Mouse (Mus musculus): Measurements from ENCODE around the gene Nrg3. TPM values are rescaled to one million over a fixed set of nuclear protein-coding genes. Genes with fewer than 3 reads are reported as not detected.
"Not testable (repeated sequence)": the region's sequence is repeated elsewhere in the genome, so short reads cannot be mapped to it uniquely, and the experiment has no call there.

The Nrg3 gene
- total RNA-seq, 2 experiments from 2014 or later = not detected

DNA sequence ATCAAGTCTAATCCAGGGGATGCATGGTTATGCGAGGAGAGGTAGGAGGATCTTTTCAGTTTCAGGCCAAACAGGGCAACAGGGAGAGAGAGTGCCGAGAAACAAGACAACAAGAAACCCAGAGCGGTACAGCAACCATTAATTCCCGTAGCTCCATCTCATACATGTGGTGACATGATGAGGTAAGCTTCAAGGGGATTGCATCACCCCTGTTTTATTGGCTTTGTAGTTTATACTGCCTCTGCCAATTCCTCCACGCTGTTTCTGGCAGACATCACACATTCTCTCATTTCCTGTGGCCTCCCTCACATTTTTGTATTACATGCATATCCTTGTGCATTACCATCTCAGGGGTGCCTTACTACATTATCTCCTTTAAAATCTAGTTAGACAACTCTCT lies 280.9 kb downstream of the Nrg3 start:
- peak; percentile 6 for DNase-seq

DNA sequence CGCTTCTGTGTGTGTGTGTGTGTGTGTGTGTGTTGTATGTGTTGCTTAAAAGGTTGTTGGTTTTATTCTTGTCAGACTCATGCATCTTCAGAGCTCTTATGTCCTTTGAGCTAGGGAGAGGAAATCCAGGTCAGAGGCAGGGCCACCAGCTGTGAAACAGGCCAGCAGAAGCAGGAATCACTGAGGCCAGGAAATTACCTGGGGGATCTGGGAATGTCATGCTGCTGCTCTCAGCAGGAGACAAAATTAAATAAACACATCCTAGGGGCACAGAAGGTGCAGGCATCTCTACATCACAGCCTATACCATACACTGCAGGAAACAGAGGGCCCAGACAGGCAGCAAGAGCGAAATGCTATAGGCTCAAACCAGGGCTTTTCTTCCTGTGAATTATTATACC lies 299.2 kb downstream of the Nrg3 start:
- no peak for DNase-seq

DNA sequence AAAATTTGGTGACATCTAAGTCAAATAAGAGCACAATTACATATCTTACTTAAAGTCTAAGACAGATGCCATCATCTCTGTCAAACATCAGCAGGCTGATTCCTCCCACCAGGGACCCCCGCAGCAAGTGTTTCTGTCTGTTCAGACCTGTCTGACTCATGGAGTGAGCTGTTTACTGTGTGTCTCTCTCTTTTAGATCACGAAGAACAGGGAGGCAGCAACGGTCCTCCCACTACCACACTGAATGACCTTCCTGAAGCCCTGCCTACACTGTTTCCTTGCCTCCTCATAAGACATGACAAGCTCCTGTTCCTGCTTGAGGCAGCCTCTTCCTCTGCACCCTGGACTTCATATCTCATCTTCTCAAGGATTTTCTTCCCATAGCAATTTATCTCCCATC lies 312.7 kb downstream of the Nrg3 start:
- no peak for DNase-seq

DNA sequence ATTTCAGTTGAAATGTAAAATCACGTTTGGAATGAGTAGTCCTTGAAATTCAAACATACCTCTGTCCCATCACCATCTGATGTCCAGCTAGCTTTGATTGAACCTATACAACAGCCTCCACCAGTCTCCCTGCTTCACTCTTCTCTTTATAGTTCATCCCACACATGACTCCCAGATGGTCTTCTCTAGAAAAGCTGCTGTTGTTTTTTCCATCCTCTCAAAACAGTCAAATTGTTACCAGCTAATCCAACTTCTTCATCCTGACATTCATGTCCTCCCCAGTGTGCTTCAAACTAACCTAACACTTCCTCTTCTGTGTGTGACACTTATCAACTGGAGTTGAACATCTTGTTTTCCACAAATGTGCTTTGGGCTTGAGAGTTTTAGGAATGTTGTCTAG lies 317.4 kb downstream of the Nrg3 start:
- DNase-seq = no peak

DNA sequence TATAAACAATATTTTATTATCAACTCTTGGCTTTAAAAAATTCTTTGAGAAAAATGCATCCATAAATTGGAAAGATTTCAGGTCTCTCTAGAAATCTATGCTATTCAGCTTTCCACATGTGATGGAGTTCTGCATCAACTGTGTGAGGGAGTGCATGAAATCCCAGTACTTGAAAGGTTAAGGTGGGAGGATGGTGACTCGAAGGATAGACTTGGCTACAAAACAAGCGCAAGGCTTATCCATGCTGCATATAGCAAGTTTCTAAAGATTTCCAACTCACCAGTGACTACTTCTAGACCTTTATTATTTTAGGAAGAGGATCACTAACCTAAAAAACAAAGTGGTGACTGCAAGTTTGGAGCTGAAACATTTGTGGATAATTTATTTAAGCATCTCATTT lies 343.1 kb downstream of the Nrg3 start:
- DNase-seq = no peak

DNA sequence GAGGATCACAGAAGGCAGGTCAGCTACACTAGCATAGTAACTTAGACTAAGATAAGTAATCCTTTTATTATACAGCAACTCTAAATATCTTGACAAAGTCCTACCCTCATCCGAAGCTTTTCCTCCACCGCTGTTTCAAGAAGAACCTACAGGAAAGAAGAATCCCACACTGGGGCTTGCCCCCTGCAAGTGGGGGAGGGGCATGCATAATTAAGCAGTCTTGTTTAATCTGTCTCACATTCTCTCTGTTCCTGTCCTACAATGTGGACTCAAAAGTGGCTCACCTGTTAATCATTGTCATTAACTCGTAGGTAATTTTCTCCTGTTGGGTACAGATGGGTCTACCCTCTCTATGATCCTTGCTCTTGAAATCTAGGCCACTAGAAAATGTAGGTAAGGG lies 354.9 kb downstream of the Nrg3 start:
- no peak for DNase-seq

DNA sequence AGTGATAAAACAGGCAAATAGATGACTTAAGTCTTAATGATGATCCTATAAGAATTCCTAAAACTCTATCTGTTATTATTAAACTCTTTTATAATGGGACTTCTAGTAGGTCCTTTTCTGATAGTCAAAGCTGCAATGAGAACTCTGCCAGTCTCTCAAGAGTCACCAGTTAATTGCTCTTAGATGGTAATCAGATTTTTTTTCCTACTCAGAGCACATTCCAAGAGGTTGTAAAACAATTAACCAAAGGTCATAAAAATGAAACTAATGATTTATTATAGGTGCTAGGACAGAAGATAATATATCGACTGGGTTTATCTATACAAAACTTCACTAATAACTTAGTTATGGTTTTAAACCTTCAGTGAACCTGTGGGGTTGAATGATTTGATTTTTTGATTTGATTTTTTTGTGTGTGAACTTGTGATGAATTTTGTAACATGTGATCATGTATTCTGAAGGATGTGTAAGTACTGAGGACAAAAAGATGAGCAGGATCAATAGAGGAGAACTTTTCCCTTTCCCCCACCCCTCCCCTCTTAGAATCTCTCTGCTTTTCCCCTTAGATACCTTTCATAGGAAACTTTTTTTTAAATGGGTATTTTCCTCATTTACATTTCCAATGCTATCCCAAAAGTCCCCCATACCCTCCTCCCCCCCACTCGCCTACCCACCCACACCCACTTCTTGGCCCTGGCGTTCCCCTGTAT lies 356.2 kb downstream of the Nrg3 start:
- DNase-seq = not testable (repeated sequence)

DNA sequence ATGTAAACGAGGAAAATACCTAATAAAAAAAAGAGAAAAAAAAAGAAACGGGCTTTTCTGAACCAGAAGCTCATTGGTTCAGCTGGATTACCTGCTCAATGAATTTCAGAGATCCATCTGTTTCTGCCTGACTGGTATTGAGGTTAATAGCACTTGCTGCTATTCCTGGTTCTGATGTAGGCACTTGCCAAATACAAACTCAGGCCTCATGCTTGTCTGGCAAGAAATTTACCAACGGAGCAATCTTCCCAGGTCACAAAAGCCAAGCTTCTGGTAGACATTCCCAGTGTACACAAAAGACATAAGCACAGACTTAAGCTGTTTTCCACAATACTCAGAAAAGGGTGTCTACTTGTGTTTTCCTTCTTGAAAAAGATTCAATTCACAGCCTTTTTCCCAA lies 363.3 kb downstream of the Nrg3 start:
- no peak for DNase-seq

DNA sequence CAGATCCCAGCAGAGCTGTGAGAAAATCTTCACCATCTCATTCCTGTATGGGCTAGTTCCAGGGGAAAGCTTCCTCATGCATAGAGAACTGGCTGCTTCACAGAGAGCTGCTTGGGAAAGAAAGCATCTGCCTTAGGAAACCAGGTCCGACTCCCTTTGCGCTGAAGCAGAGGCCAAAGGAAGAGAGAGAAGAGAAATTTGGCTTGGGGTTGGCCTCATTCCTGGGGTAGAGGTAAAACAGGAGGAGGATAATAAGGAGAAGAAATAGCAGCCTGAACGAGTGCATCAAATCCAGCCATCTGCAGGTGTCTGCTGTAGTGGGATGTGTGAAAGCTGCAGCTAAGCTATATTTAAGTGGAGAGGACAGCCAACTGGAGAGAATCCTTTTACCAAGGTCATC lies 366.1 kb downstream of the Nrg3 start:
- no peak for DNase-seq

DNA sequence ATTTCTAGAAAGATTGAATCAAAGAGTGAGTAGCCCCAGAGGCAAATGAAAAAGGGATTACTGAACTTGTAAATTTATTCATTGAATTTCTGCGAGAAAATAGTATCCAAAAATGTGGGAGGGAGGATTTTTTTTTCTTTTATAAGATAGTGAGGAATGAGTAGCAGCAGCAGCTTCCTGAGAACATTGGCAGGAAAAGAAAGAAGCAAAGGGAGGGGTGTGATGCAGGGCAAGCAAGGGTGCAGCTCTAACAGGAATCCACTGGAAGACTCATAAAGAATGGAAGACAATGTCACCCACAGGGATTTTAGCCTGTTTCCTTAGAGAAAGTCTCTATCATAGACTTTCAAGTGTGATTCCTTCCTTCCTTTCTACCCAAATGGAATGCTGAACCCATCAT lies 377.7 kb downstream of the Nrg3 start:
- DNase-seq = no peak

DNA sequence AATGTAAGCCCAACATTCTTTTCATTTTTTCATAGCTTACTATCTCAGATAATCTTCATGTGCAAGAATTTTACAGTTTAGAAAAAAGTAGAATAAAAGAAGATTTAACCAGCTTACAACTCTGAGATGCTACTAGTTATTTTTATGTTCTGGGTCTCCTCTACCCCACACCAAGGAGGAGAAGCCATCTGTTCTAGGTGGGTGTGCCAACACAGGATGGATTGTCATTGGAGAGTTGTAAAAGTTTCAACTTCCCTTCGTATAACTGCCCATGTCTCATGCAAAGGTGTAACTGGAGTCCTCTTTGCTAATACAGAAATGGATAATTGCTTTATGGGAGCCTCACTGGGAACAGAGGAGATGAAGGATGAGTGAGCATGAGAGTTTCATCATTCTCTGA lies 393.4 kb downstream of the Nrg3 start:
- DNase-seq = no peak

DNA sequence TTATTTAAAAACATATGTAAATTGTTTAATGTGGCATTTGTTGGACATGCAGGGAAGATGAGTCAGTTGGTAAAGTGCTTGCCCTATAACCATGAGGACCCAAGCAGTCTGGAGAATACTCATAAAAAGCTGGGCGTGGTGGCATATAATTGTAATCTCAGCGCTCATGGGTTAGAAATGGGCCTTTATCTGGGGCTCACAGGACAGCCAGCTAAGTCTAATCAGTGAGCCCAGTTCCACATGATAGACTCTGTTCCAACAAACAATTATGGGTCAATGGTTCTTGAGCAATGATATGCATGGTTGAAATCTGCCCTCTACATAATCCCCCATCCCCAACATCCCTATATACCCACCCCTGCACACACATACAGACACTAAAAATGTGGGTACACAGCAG lies 421.3 kb downstream of the Nrg3 start:
- DNase-seq = no peak

DNA sequence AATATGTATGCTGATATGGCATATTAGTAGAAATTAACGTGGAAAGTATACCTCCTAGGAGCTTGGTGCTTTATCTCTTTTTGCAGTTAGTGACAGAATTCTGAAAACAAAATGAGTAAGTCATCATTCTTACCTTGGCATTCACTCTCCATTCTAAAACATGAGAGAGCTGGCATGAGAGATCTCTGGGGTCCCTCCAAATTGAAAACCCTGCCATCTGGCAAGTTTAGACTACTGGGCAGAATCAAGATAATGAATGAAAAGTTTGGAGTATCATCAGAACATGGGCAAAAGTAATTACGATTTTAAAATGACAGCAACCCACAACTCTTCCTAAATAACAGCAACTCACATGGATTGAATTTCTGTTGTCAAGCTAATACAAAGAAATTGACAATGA lies 423.9 kb downstream of the Nrg3 start:
- DNase-seq = no peak

DNA sequence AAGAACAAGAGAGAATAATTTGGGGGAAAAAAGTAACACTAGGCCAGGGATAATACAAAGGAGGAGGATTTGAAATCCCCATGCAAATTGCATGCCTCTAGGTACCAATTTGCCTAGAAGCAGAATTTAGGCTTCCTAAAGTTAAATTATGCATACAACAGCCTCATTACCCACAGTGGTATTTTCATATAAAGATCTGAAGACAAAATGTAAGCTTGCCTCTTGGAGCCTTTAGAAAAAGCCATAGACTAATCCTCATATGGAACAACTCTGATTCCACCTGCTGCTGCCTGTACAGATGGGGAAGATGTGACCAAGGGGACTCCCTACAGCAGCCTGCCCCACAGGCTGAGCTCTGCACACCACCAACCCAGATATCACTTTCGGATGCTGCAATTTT lies 428.6 kb downstream of the Nrg3 start:
- no peak for DNase-seq

DNA sequence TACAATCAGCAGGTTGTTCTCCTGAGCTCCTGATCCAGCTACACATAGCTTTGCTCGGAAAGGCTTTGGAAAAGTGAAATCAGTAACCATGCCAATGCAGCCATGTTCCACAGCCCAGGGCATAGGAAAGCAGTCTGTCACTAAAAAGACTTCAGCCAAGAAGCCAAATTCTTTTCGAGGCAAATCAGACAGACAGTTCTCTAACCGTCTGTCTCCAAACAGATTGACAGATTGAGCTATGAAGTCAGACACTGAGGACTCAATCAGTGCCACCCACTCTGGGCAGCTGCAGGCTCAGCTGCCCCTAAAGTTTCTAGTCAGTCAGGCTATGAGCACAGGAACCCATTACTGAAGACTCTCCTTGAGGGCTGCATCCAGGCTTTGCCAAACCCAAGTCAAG lies 429.1 kb downstream of the Nrg3 start:
- DNase-seq = no peak

DNA sequence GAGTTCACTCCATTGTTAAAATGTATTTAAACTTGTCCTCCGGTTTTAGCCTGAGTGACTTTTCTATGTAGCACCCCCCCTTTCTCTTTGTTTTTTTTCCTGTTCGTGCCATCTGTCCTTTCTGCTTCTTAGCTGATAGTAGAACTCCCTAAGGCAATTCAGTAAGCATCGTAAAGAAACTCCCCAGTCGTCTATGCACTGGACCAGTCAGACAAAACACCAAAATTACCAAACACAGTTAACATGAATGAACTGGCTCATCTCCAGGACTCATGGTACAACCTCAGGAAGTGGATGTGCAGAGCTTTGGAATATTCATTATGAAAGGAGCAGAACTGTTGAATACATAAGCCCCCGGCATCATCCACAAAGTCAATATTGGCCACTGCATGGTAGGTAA lies 429.5 kb downstream of the Nrg3 start:
- no peak for DNase-seq

DNA sequence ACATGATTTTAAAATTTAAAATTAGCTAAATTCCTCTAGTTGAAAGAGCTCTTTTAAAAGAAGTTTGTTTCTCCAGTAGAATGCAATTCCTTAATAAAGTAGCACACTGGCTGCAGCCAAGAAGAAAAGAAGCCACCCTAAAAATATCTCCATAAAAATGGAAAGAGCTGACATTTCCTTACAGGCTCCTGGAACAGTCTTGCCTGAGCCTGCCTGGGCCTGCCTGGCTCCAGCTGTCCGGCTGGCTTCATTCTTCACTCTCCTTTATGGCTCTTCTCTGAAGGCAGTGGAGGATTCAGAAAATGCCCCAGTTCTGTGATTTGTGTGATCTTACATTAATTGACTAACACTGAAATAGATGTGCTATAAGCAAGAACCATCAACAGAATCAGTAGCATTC lies 433.8 kb downstream of the Nrg3 start:
- no peak for DNase-seq

DNA sequence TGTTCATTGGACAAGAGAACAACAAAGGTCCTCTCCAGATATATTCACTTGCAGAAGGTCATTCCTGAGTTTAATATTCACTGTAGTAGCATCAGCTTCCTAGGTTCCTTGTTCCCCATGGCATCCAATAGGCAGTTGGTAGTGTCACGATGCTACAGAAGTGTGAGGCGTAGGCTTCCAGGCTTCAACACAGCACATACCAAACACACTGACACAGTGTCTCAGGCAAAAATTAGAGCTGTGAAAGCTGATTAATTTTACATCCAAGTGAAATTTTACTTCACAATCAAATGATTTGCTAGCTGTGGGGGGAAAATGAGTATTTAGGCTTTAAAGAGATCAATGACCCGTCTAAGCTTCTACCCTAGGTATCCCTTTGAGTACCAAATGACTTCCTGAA lies 438.4 kb downstream of the Nrg3 start:
- no peak for DNase-seq

DNA sequence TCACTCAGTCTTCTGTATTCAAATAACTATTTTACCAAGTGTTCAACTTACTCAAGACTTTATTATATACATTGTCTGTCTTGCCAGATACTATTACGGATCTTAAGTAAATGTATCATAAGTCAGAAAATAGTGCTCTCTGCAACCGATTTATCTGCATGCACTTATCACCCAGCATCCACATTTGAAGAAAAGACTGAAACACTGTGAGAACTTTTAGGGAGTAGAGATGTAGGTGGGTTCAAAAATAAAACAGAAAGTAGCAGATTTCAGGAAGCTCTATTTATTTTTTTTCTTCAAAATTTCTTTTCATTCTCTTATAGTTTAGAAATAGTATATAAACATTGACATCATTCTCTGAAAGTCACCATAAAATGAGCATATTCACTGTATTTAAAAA lies 449.8 kb downstream of the Nrg3 start:
- no peak for DNase-seq

DNA sequence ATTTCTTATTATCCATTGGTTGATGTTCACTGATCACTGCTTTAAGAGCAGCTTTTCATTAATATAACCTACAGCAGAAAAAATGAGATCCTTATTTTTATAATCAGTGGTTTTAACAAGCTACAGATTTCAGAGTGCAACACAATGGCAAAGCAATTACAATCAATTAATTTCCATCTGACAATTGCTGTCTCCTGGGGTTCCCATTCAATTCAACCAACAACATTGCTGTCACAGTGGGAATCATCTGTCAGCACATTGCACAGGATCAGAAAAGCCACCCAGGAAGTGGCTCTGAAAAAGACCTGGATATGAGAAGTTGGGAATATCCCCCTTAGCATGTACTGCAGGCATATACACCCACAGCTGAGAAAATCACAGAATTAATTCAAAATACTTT lies 458.8 kb downstream of the Nrg3 start:
- no peak for DNase-seq

DNA sequence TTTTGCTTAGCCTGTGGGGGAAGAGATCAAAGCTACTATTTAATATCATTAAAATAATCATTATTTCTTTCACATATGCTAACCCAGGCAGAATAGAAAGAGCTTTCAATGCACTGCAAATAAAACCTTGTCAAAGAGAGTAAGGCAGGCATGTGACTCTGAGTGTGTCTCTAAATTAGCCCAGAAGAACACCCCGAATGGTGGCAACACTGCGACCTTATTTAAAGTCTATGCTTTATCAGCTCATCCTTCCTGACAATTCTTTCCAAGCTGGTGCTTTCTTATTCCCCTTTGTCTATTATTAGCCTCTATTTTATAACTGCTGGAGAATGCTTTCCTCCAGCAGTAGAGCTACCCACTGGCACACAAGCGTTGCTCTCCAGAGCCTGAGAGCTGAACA lies 475.0 kb downstream of the Nrg3 start:
- no peak for DNase-seq

DNA sequence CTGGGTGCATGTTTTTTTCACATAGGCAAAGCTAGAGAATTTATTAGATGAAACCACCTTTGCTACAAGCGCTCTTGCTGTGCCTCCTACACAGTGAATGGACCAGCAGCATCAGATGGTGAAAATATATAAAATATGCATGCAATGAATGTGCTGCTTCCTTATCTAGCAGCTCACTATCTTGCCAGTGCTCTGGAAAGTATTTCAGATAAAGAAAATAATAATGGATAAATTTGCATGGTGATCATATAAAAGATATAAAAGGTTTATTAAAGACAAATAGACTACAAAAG lies 480.4 kb downstream of the Nrg3 start:
- no peak for DNase-seq

DNA sequence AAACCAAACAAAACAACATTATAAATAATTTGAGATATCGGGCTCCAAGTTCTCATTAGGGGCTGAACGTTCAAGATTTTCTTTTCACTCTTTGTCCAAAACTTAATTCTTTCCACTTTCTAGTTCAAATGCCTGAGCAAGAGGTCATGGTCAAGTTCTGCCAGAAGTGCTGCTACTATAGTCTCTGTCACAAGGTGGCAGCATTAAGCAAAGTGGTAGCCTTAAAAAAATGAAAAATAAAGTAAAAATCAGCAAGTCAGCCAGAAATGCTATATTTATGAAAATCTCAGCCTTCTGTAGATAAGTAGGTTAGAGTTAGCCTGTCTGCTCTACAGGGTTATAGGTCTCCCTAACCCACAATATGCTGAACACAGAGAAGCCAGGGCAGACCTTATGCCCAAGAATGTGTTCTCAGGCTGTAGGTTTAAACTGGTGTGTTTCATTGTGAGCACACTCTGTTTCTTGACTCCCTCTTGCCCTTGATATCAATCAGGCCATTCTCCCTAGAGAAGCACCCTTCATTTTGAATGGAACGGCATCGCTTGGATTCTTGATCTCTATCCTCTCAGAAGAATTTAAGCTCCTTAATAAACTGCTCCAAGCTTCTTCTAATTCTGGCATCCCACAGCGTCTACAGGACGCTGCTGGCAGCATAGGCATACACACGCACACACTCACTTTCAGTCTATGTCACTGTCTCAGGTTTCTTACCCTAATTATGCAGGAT lies 480.9 kb downstream of the Nrg3 start:
- DNase-seq = no peak

DNA sequence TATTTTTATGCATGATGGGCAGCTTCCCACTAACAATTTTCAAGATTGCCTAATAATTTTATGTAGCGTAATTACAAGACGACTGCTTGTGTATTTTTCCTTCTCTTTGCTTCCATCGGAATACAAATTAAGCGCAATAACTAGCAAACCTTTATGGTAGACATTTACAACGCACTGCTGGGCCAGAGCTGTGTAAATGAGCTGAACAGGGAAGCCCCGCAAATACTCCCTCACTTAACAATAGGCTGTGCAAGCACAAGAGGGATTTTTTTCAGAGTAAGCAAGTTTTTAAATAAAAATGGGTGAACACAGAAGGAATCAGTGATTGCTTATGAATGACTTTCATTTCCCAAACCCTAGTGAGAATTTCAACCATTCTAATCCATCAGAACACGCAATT lies 513.5 kb downstream of the Nrg3 start:
- no peak for DNase-seq

DNA sequence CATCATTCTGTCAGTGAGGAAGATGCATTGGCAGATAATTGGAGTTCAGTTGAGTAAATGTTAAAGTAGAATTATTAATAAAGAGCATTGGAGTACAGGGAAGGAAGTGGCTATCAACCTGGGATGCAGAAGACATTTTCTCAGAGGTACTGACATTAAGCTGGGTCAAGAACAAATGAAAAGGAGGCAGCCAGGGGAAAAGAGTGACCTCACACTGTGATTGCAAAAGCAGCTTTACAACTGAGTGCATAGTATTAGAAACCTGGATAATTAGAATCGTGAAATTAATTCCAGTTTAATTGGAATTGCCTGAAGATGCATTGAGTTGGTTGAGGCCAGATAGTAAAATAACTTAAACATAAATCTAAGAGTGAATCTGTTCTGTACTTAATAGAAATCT lies 535.4 kb downstream of the Nrg3 start:
- no peak for DNase-seq
